Mouse (Mus musculus): ENCODE measurements at regions not wholly inside any gene's neighbourhood (a gene's known extent, or its start where the extent isn't known, plus 50 kb on each side); places are given as distances from the start of the nearest gene placed in this dataset.

DNA sequence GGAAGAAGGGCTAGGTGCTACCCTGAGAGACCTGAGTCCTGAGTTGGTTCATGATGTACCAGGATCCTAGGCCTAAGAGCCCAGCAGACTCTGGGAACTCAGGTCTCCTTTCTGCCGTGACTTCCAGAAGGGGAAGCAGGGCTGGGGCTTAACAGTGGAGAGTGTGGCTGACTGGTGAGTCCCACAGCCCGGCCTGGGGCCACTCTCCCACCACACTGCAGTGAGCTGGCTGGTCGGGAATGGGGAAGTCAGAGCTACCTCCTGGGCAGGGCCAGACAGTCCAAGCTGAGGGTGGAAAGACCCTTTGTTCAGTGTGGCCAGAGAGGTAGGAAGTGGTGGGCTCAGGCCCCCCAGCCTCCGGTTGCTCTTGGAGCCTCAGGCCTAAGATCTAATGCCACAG, 61.6 kb upstream of the Runx3 start:
- Histone ChIP-seq H3K27me3 (replicated peaks; ENCODE audit: control insufficient read depth, insufficient read depth, low read length) (no peaks in the 10 kb centered on the region), H3K4me1 (ENCODE audit: control insufficient read depth, insufficient read depth, low read length) (no peaks in the 10 kb centered on the region), H3K36me3 (ENCODE audit: control insufficient read depth, insufficient read depth, low read length) (no peaks in the 10 kb centered on the region), H3K27ac (ENCODE audit: insufficient read depth, low read depth, low read length) (no peak overlapping the region), H3K4me3 (ENCODE audit: insufficient read depth, low read depth, low read length) (no peak overlapping the region)
- TF ChIP-seq CTCF (conservative IDR thresholded peaks at IDR 0.05; ENCODE audit: insufficient read depth, insufficient read length, low read depth, low read length) (no peak), POLR2A (IDR thresholded peaks at IDR 0.05; ENCODE audit: low read depth, low read length) (no peak)
- no peak for DNase-seq
- WGBS = 83% methylated on average over 4 of the region's 4 CpGs

DNA sequence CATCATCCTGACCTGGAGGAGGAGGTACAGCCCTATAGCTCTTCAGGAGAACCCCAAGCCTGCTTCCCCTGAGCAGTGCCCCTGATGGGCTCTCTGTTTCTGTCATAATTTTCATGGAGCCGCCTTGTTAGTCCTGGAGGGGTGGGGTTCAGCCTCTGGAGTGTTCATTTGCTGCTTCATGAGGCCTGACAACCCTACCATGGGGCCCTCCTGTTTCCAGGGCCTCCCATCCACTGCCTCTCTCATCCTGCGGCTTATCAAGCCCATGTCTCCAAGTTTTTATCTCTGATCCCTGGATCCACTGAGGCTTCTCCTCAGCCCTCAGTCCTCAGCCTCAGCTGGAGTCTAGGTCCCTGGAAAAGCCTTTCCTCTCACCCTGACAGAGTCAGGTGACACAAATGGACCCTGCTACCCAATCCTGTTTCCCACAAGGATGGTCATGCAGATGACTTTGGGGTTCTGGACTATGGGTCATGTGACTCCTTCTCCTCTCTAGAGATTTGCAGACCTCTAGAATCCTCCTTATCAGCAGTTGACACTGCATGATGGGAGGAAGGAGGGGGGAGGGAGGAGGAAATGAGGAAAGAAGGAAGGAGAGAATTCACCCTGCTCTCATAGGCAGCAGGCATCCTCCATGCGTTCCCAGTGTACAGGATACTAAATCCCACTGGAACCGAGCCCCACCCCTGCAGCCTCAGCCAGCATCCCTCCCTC, 59.3 kb upstream of the Runx3 start:
- H3K27ac ChIP-seq (ENCODE audit: insufficient read depth, low read depth, low read length) = no peak overlapping the region
- H3K36me3 ChIP-seq (ENCODE audit: control insufficient read depth, insufficient read depth, low read length) = no peaks in the 10 kb centered on the region
- no peak for DNase-seq
- H3K4me1 ChIP-seq (ENCODE audit: control insufficient read depth, insufficient read depth, low read length) = no peaks in the 10 kb centered on the region
- no peak overlapping the region for H3K4me3 ChIP-seq (ENCODE audit: insufficient read depth, low read depth, low read length)
- WGBS = 53% methylated on average over 4 of the region's 4 CpGs
- no peak for TF ChIP-seq CTCF (conservative IDR thresholded peaks at IDR 0.05; ENCODE audit: insufficient read depth, insufficient read length, low read depth, low read length)
- TF ChIP-seq POLR2A (IDR thresholded peaks at IDR 0.05; ENCODE audit: low read depth, low read length) = no peak
- no peaks in the 10 kb centered on the region for H3K27me3 ChIP-seq (replicated peaks; ENCODE audit: control insufficient read depth, insufficient read depth, low read length)

DNA sequence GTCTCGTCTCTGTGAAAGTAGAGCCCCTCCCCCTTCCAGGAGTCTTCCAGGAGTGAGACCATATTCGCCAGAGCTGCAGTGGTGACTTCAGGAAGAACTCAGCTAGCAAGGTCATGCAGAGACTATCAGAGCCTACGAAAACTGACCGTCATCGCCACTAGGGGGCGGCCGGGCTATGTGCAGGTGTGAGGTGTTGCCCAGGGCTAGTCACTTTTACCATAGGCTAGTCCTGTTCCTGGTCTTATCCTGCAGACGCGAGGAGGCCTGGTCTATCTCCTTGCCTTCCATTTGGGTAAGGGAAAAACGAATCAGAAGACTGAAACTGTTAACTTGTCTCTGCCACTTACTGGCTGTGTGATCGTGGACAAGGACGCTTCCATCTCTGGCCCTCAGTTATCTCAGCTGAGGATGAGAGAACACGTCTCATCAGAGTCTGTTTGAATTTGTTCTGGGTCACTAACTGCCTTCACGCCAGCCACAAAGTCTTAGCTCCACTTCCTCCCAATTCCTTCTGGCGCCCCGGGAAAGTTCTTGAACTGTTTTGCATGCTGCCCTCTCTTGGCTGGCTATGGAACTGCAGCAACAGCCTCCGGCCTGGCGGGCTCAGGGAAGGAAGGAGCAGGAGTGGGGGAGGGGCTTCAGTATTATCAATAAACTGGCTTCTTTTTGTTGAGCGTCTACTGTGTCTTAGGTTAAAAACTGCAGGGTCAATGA, 53.5 kb upstream of the Runx3 start:
- WGBS = 7% methylated on average over 19 of the region's 19 CpGs
- Histone ChIP-seq H3K4me1 (ENCODE audit: control insufficient read depth, insufficient read depth, low read length) (no peaks in the 10 kb centered on the region), H3K27ac (ENCODE audit: insufficient read depth, low read depth, low read length) (no peak overlapping the region), H3K36me3 (ENCODE audit: control insufficient read depth, insufficient read depth, low read length) (no peaks in the 10 kb centered on the region), H3K27me3 (replicated peaks; ENCODE audit: control insufficient read depth, insufficient read depth, low read length) (no peaks in the 10 kb centered on the region), H3K4me3 (ENCODE audit: insufficient read depth, low read depth, low read length) (no peak overlapping the region)
- DNase-seq = peak; percentile 87
- TF ChIP-seq CTCF (conservative IDR thresholded peaks at IDR 0.05; ENCODE audit: insufficient read depth, insufficient read length, low read depth, low read length) = peak; percentile 76
- no peak for TF ChIP-seq POLR2A (IDR thresholded peaks at IDR 0.05; ENCODE audit: low read depth, low read length)

DNA sequence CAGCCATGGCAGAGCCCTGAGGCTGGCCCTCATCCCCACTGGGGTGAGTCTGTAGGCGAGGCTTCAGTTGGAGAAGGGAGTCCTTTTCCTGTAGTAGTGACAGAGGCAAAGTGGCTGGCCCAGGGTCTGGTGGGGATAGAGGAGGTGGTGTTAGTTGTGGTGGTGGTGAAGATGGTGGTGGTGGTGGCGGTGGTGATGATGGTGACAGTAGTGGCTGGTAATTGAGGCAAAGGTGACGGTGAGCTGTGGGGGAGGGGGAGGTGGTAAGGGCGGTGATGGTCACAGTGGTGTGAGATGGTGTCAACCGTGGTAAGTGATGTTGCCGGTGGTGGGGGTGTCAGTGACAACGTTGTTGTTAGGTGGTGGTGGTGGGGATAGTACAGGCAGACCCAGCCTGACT, 52.6 kb upstream of the Runx3 start:
- no peak for DNase-seq
- no peak overlapping the region for H3K27ac ChIP-seq (ENCODE audit: insufficient read depth, low read depth, low read length)
- H3K27me3 ChIP-seq (replicated peaks; ENCODE audit: control insufficient read depth, insufficient read depth, low read length) = no peaks in the 10 kb centered on the region
- H3K36me3 ChIP-seq (ENCODE audit: control insufficient read depth, insufficient read depth, low read length) = no peaks in the 10 kb centered on the region
- no peaks in the 10 kb centered on the region for H3K4me1 ChIP-seq (ENCODE audit: control insufficient read depth, insufficient read depth, low read length)
- TF ChIP-seq CTCF (conservative IDR thresholded peaks at IDR 0.05; ENCODE audit: insufficient read depth, insufficient read length, low read depth, low read length) (no peak), POLR2A (IDR thresholded peaks at IDR 0.05; ENCODE audit: low read depth, low read length) (no peak)
- H3K4me3 ChIP-seq (ENCODE audit: insufficient read depth, low read depth, low read length) = no peak overlapping the region
- WGBS = 75% methylated on average over 7 of the region's 7 CpGs

DNA sequence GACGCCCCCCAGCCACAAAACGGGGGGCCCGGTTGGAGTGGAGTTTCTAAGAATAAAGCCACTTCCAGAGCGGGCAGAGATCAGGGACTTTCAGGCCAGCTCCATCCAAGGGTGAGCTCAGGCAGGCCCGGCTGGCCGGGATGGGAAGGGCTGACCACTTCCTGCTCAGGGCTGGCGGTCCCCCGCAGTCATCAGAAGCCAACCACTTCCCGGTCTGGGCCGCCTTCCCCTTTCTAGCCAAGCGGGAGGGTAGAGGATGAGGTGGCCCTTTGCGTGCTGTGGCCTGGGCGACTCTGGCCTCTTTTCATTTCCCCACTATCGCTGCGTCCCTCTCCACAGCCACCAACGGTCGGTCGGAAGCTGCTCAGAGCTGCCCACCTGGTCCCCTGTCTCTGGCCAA, 50.6 kb upstream of the Runx3 start:
- H3K36me3 ChIP-seq (ENCODE audit: control insufficient read depth, insufficient read depth, low read length) = no peaks in the 10 kb centered on the region
- DNase-seq = peak; percentile 36
- H3K27me3 ChIP-seq (replicated peaks; ENCODE audit: control insufficient read depth, insufficient read depth, low read length) = no peaks in the 10 kb centered on the region
- WGBS = 68% methylated on average over 18 of the region's 18 CpGs
- H3K4me3 ChIP-seq (ENCODE audit: insufficient read depth, low read depth, low read length) = no peak overlapping the region
- no peak overlapping the region for H3K27ac ChIP-seq (ENCODE audit: insufficient read depth, low read depth, low read length)
- no peaks in the 10 kb centered on the region for H3K4me1 ChIP-seq (ENCODE audit: control insufficient read depth, insufficient read depth, low read length)
- TF ChIP-seq CTCF (conservative IDR thresholded peaks at IDR 0.05; ENCODE audit: insufficient read depth, insufficient read length, low read depth, low read length) (no peak), POLR2A (IDR thresholded peaks at IDR 0.05; ENCODE audit: low read depth, low read length) (no peak)

All from kidney, adult 2 months (tissue).